Mouse (Mus musculus) intestine, postnatal 0 days (tissue): ENCODE data around the gene R3hdm4. TPM values are rescaled to one million over a fixed set of nuclear protein-coding genes. Genes with fewer than 3 reads are reported as not detected.
A peak's percentile ranks its signal among the peaks of the same experiment; 100 is the strongest.
"Not testable (repeated sequence)": the region's sequence is repeated elsewhere in the genome, so short reads cannot be mapped to it uniquely, and the experiment has no call there.

Experiments
- ATAC-seq: fragments of 200-750 bp; cut with Nextera tagmentation; 2 replicates; pipeline ENCODE4 v1.8.0; 2017; ENCODE audit warnings: mild to moderate bottlenecking, moderate TSS enrichment, moderate library complexity
- H3K27ac ChIP-seq: fragments of 300-500 bp; sonication (generic); 2 replicates; pipeline ENCODE4 v1.5.1; 2014; ENCODE audit warnings: mild to moderate bottlenecking, low read depth, low read length, moderate library complexity
- H3K27me3 ChIP-seq: fragments of 300-500 bp; sonication (generic); replicated peaks from 2 replicates; pipeline ENCODE4 v1.6.1; 2014; ENCODE audit warnings: low read length, mixed read lengths; ENCODE audit not compliant: control insufficient read depth, insufficient read depth
- H3K36me3 ChIP-seq: fragments of 300-500 bp; sonication (generic); 2 replicates; pipeline ENCODE4 v1.6.1; 2014; ENCODE audit warnings: mild to moderate bottlenecking, moderate library complexity; ENCODE audit not compliant: control insufficient read depth, insufficient read depth
- H3K4me1 ChIP-seq: fragments of 300-500 bp; sonication (generic); replicated peaks from 2 replicates; pipeline ENCODE4 v1.6.1; 2014; ENCODE audit warnings: antibody characterized with exemption, low read length, mixed read lengths; ENCODE audit not compliant: control insufficient read depth, insufficient read depth
- H3K4me2 ChIP-seq: fragments of 300-500 bp; sonication (generic); replicated peaks from 2 replicates; pipeline ENCODE4 v1.6.1; 2014; ENCODE audit warnings: low read depth, mild to moderate bottlenecking, moderate library complexity
- H3K4me3 ChIP-seq: fragments of 300-500 bp; sonication (generic); 2 replicates; pipeline ENCODE4 v1.5.1; 2014; ENCODE audit warnings: low read depth, low read length
- H3K9ac ChIP-seq: fragments of 300-500 bp; sonication (generic); 2 replicates; pipeline ENCODE4 v1.6.1; 2014; ENCODE audit warnings: mild to moderate bottlenecking, low read depth, low read length
- H3K9me3 ChIP-seq: fragments of 300-500 bp; sonication (generic); 2 replicates; pipeline ENCODE4 v1.6.1; 2016; ENCODE audit warnings: mixed run types; ENCODE audit not compliant: control insufficient read depth
- CTCF ChIP-seq: sonication (generic); IDR thresholded peaks from 2 replicates; pipeline ENCODE4 v1.5.1; 2016; ENCODE audit warnings: low read depth, mild to moderate bottlenecking, control low read depth, antibody characterized with exemption, moderate library complexity
- WGBS: fragments of 180-500 bp; shearing (Covaris S2); extraction: QIAGEN DNeasy Blood & Tissue Kit; methylation state at CpG from one replicate; pipeline ENCODE4 v1.1.7; 2014; 5-methylcytosine and 5-hydroxymethylcytosine counted together
- polyA plus RNA-seq: library from polyadenylated mRNA; unstranded; fragments of >200 nt; fragmentation: Nextera tagmentation; extraction: Ambion mirVana; gene quantifications from 2 replicates; pipeline ENCODE4 v1.2.1, GENCODE M21; 2015

Gene R3hdm4
- polyA plus RNA-seq, 1 experiment from 2014 or later = 62.0 TPM

DNA sequence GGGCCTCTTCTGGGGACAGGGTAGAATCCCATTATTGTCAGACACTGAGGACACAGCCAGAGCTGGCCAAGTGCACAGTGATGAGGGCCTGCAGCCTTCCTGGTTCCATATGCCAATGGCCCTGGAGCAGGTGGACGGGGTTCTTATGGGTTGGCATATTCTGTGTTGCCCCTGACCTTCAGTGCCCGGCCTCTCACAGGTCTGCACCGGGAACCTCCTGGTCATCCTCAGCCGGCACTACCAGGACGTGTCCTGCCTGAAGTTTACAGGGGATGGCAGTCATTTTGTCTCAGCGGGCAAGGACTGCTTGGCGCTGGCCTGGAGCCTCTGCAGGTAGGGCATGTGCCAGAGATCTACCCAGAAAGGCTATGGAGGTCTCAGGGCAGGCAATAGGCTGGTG is 43.7 kb upstream of the R3hdm4 start:
- no peak for ATAC-seq
- H3K4me1 ChIP-seq = no peaks in the 10 kb centered on the region
- no peaks in the 10 kb centered on the region for H3K9me3 ChIP-seq
- peaks cover 45% of the 10 kb centered on the region for H3K36me3 ChIP-seq
- no peak overlapping the region for H3K27ac ChIP-seq
- no peak overlapping the region for H3K4me3 ChIP-seq
- TF ChIP-seq CTCF = no peak
- 88% methylated on average over 7 of the region's 7 CpGs for WGBS
- no peak overlapping the region for H3K9ac ChIP-seq
- no peak overlapping the region for H3K4me2 ChIP-seq
- H3K27me3 ChIP-seq = no peaks in the 10 kb centered on the region

DNA sequence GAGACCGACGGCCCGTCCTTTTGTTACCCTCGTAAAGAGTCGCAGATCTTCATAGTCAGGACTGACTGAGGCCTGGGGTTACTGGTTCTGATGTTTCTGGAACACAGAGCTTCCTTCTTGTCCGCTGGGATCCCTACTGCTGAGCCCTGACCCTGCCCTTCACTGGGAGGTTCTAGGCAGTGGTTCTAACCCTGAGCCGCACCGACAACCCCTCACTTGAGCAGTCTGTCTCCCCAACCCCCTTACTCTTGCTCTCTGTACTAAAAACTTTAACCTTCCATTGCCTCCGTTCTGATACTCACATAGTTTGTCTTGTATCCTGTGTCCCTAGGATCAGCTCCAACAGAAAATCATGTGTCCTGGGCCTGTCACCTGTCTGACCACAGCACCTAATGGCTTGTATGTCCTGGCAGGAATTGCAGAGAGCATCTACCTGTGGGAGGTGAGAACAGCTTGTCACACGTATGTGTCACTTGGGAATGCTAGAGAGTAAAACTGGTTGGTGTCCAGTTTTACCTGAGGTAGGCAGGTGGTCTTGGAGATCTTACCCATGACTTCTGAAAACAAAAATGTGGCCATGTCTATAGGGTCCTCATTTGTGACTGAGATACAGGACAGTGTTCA is 39.8 kb upstream of the R3hdm4 start:
- no peak for ATAC-seq
- Histone ChIP-seq H3K4me1 (no peaks in the 10 kb centered on the region), H3K4me2 (peak overlapping the region; percentile 84), H3K27ac (no peak overlapping the region), H3K36me3 (peaks cover 23% of the 10 kb centered on the region), H3K27me3 (no peaks in the 10 kb centered on the region), H3K9ac (peak overlapping the region; percentile 64), H3K4me3 (peak overlapping the region; percentile 85), H3K9me3 (no peaks in the 10 kb centered on the region)
- WGBS = 11% methylated on average over 10 of the region's 10 CpGs
- no peak for TF ChIP-seq CTCF

DNA sequence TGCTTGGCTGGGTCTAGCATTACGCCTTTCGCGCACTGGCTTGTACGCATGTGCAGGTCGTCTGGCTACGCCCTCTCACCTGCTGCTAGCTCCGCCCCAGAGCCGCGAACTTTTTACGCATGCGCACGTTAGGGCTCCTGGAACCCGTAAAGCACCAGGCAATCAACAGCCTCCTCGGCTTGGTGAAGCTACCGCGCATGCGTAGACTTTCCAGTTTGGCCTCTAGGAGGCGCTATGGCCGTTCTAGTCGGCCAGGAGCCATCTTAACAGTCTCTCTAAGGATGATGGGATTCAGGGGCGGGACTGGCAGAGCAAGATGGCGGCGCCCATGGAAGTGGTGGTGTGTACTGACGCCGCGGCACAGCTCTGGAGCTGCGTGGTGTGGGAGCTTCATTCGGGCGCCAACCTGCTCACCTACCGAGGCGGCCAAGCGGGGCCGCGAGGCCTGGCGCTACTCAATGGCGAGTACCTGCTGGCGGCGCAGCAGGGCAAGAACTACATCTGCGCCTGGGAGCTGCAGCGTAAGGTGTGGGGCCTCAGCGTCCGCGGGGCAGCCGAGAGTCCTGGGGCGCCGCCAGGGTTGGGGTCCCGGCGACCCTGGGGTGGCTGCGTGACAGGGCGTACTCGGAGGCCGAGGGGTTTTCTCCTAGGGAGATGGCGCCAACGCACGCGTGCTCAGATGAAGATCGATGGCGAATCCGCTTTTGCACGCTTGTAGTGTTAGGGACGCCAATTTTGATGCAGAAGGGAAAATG is 39.0 kb upstream of the R3hdm4 start, which contains the start of gene Wdr18:
Gene Wdr18, plus strand, starts transcription at position 306 of the 755 bp plus-strand sequence.
- peak within 1 kb of the TSS; percentile 84 for H3K4me2 ChIP-seq
- H3K4me3 ChIP-seq = peak within 1 kb of the TSS; percentile 85
- no peaks in the 10 kb centered on the region for H3K27me3 ChIP-seq
- H3K9ac ChIP-seq = peak within 1 kb of the TSS; percentile 64
- H3K9me3 ChIP-seq = no peaks in the 10 kb centered on the region
- TF ChIP-seq CTCF = peak; percentile 99
- no peak within 1 kb of the TSS for H3K27ac ChIP-seq
- WGBS = under 1% methylated on average over 61 of the region's 61 CpGs
- H3K36me3 ChIP-seq = peaks cover 17% of the 10 kb centered on the region
- no peaks in the 10 kb centered on the region for H3K4me1 ChIP-seq
- ATAC-seq = peak; percentile 88

DNA sequence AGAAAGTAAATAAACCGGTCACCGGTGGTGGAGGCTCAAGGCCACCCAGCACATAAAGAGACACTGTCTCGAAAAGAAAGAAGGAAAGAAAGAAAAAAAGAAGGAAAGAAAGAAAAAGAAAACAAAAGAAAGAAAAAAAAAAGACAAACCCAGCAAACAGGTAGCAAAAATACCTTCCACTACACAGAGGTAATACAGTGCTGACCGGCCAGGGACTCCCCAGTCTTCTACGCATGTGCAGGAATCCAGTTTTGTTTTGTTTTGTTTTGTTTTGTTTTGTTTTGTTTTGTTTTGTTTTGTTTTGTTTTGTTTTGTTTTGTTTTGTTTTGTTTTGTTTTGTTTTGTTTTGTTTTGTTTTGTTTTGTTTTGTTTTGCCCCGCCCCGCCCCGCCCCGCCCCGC is 38.4 kb upstream of the R3hdm4 start:
- 27% methylated on average over 10 of the region's 10 CpGs for WGBS
- not testable (repeated sequence) for H3K9me3 ChIP-seq, H3K27ac ChIP-seq, H3K9ac ChIP-seq, H3K27me3 ChIP-seq, H3K4me1 ChIP-seq
- Histone ChIP-seq H3K4me2 (peak overlapping the region; percentile 84), H3K4me3 (peak overlapping the region; percentile 85; the same call in 1 of the 2 replicates), H3K36me3 (peaks cover 11% of the 10 kb centered on the region)
- 0 out of 2 replicates have a peak, but pooled peaks have one; percentile 26 for ATAC-seq

DNA sequence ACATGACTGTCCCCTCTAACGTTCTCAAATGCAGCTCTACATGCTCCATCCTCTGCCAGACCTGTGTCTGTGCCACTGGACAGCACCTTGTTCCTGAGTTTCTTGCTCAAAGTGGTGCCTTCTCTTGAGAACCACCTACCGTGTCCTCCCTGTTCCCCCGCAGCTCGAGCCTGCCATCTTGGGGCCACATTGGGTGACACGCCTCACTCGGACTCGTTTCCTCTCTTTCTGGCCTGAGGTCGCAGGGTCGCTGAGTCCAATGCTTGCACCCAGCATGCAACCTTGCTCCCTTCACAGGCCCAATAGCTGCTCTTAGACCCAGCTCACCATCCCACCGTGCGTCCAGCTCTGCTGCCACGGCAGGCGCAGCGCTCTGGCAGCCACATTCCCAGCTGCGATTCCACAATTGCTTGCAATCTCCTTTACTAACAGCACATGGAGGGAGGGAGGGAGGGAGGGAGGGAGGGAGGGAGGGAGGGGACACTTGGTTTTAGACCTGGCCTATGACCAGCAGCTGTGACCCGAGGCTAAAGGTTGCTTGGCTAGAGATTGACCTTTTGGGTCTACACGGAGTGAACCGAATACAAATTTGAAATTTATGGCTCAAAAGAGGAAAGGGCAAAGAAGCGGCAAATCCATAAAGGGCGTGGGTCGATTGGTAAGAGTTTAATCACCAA is 37.3 kb upstream of the R3hdm4 start:
- 6% methylated on average over 21 of the region's 21 CpGs for WGBS
- 0 out of 2 replicates have a peak, but pooled peaks have one; percentile 15 for ATAC-seq
- no peak overlapping the region for H3K9ac ChIP-seq
- no peak overlapping the region for H3K27ac ChIP-seq
- H3K4me3 ChIP-seq = no peak overlapping the region; the same call in 1 of the 2 replicates
- peaks cover 10% of the 10 kb centered on the region for H3K36me3 ChIP-seq
- H3K4me1 ChIP-seq = no peaks in the 10 kb centered on the region
- peak overlapping the region; percentile 57 for H3K4me2 ChIP-seq
- peak; percentile 100 for TF ChIP-seq CTCF
- no peaks in the 10 kb centered on the region for H3K9me3 ChIP-seq
- H3K27me3 ChIP-seq = no peaks in the 10 kb centered on the region

DNA sequence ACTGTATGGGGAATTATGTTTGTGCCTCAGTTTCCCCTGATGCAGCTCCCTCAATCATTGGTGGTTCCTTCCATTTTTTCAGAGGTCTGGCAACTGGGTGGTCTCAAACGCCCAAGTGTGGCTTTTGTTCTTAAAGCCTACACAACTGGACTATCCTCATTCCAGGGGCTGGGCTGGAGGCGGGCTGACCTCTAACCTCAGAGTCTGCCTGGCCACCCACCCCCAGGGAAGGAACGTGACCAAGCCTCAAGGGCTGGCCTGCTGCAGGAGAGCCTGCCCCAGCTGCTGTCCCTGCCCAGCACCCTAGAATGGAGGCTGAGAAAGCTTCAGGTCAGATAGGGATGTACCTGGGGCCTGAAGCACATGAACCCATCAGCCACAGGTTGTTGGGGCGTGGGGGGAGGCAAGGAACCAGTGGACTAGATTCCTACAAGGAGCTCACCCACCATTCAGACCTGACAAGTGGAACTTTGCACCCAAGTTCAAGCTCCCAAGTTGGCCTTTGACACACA is 35.7 kb upstream of the R3hdm4 start:
- no peak for ATAC-seq
- TF ChIP-seq CTCF = no peak
- Histone ChIP-seq H3K4me1 (no peaks in the 10 kb centered on the region), H3K9ac (no peak overlapping the region), H3K4me2 (no peak overlapping the region), H3K9me3 (no peaks in the 10 kb centered on the region), H3K36me3 (peaks cover 13% of the 10 kb centered on the region), H3K27ac (no peak overlapping the region), H3K4me3 (no peak overlapping the region), H3K27me3 (no peaks in the 10 kb centered on the region)
- 43% methylated on average over 4 of the region's 4 CpGs for WGBS
